Mouse (Mus musculus) embryonic fibroblast, embryonic 13.5 days (primary cell): Measurements from ENCODE around the gene Cep170.

Source experiments
- CTCF ChIP-seq: IDR thresholded peaks from 2 replicates; pipeline ENCODE4 v1.5.1; 2011; ENCODE audit warnings: mild to moderate bottlenecking, control low read depth, low read length, moderate library complexity, borderline replicate concordance; ENCODE audit not compliant: insufficient read depth
- POLR2A ChIP-seq: IDR thresholded peaks from 2 replicates; pipeline ENCODE4 v1.6.1; 2011; ENCODE audit warnings: low read depth, mild to moderate bottlenecking, control low read depth, low read length, moderate library complexity

DNA sequence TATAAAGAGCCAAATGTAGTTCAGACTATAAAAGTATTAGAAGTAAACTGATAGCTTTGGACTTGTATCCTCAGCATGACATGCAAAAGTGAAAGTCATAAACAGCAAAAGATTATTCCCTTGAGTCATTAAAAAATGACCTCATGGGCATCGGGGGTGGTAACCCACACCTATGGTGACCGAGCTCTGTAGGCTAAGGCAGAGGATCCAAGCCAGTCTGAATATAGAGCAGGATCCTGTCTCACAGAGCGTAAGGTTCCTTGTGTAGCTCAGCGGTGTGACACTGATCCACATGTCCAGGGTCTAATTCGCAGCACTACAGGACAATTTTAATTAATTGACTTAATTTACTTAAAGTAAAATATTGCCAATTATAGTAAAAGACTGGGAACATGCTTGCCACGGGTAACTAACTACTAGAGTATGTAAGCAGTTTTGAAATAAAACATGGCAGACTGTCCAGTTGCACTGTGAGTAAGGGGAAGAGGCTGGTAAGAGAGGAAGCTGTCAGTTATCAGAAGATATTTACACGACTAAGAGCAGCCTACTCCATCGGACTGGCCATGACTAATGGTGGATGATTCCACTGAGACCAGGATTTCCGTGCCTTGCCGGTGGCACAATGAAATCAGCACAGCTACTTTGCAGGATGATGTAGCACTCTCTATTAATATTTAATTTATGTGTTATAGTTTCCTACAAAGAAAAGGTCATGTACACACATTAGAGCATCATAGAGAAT, 33.4 kb upstream of the Cep170 start:
- TF ChIP-seq CTCF, result no peak
- no peak for TF ChIP-seq POLR2A
